Mouse (Mus musculus): ENCODE data around the gene Tmem108.

The Tmem108 gene

GRCm38 (mm10) chr9:103590801-103591200, 170.8 kb downstream of the Tmem108 start:
- no peak for DNase-seq (ENCODE audit: low spot score)

GRCm38 (mm10) chr9:103584865-103585264, 176.8 kb downstream of the Tmem108 start:
- DNase-seq (ENCODE audit: low spot score) = no peak

- no peak for DNase-seq (ENCODE audit: low spot score)
These were observed 179.2 kb downstream of the Tmem108 start for GRCm38 (mm10) chr9:103582249-103582961.

GRCm38 (mm10) chr9:103580621-103581020, 181.0 kb downstream of the Tmem108 start:
- DNase-seq (ENCODE audit: low spot score) = no peak

- DNase-seq (ENCODE audit: low spot score) = no peak
These were observed 181.5 kb downstream of the Tmem108 start for GRCm38 (mm10) chr9:103580186-103580585.

GRCm38 (mm10) chr9:103579411-103580026, 182.1 kb downstream of the Tmem108 start:
- DNase-seq (ENCODE audit: low spot score) = no peak

- no peak for DNase-seq (ENCODE audit: low spot score)
These were observed 183.9 kb downstream of the Tmem108 start for GRCm38 (mm10) chr9:103577731-103578130.

- no peak for DNase-seq (ENCODE audit: low spot score)
These were observed 184.5 kb downstream of the Tmem108 start for GRCm38 (mm10) chr9:103577181-103577580.

GRCm38 (mm10) chr9:103575901-103576300, 185.7 kb downstream of the Tmem108 start:
- no peak for DNase-seq (ENCODE audit: low spot score)

- no peak for DNase-seq (ENCODE audit: low spot score)
These were observed 187.5 kb downstream of the Tmem108 start for GRCm38 (mm10) chr9:103573994-103574750.

- no peak for DNase-seq (ENCODE audit: low spot score)
These were observed 191.4 kb downstream of the Tmem108 start for GRCm38 (mm10) chr9:103570158-103570741.

GRCm38 (mm10) chr9:103568983-103569382, 192.7 kb downstream of the Tmem108 start:
- DNase-seq (ENCODE audit: low spot score) = no peak

- DNase-seq (ENCODE audit: low spot score) = no peak
These were observed 196.5 kb downstream of the Tmem108 start for GRCm38 (mm10) chr9:103565186-103565585.

GRCm38 (mm10) chr9:103563864-103564610, 197.6 kb downstream of the Tmem108 start:
- DNase-seq (ENCODE audit: low spot score) = peak; percentile 27

GRCm38 (mm10) chr9:103562063-103562462, 199.6 kb downstream of the Tmem108 start:
- no peak for DNase-seq (ENCODE audit: low spot score)

GRCm38 (mm10) chr9:103558741-103559140, 202.9 kb downstream of the Tmem108 start:
- DNase-seq (ENCODE audit: low spot score) = no peak

- no peak for DNase-seq (ENCODE audit: low spot score)
These were observed 203.4 kb downstream of the Tmem108 start for GRCm38 (mm10) chr9:103558240-103558639.

GRCm38 (mm10) chr9:103557085-103557484, 204.6 kb downstream of the Tmem108 start:
- DNase-seq (ENCODE audit: low spot score) = no peak

GRCm38 (mm10) chr9:103555334-103555733, 206.3 kb downstream of the Tmem108 start:
- no peak for DNase-seq (ENCODE audit: low spot score)

GRCm38 (mm10) chr9:103550661-103551248, 210.9 kb downstream of the Tmem108 start:
- no peak for DNase-seq (ENCODE audit: low spot score)

- DNase-seq (ENCODE audit: low spot score) = no peak
These were observed 212.5 kb downstream of the Tmem108 start for GRCm38 (mm10) chr9:103549178-103549577.
